Mouse (Mus musculus): ENCODE measurements around the gene Dapl1.

The Dapl1 gene

GRCm38 (mm10) chr2:59471051-59471948, 13.2 kb upstream of the Dapl1 start:
- no peak for DNase-seq (ENCODE audit: low spot score in 2 of 2)

GRCm38 (mm10) chr2:59474336-59474735, 10.1 kb upstream of the Dapl1 start:
- no peak for DNase-seq (ENCODE audit: low spot score in 2 of 2)

DNA sequence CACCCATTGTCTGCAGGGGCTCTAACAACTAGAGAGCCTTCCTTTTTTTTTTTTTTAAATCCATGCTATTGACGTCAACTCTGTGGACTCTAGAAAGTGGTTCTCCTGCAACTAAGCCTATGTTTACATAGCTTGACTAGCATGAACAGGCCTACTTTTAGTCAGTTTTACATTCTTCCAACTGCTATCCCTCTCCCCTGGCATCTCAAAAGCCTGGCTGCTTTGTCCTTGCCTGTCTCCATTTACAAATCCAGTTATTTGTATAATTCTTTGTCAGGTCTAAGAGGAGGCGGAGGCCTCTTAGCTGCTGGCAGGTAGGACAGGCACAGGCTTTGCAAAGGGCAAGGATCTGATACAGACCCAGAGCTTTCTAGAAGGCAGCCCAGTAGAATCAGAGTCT, 627 bp downstream of the Dapl1 start:
- no peak for DNase-seq (ENCODE audit: low spot score in 2 of 2)

DNA sequence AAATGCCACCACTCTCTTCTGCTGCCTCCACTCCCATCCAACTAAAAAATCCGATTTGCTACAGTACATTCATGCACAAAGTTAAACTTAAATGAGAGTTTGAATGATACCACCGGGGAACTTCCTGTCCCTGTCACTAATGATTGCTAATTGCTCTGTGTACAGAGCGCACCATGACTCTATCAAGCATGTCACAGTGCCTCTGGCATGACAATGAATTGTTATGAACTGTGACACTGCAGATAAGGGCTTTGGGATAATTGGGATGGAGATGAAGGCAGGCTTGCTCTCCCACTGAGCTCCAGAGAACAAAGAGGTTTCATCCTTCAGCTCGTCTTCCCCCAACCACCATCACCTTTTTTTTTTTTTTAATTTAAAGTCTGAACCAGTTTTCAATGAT, 1.2 kb downstream of the Dapl1 start:
- no peak for DNase-seq (ENCODE audit: low spot score in 2 of 2)

DNA sequence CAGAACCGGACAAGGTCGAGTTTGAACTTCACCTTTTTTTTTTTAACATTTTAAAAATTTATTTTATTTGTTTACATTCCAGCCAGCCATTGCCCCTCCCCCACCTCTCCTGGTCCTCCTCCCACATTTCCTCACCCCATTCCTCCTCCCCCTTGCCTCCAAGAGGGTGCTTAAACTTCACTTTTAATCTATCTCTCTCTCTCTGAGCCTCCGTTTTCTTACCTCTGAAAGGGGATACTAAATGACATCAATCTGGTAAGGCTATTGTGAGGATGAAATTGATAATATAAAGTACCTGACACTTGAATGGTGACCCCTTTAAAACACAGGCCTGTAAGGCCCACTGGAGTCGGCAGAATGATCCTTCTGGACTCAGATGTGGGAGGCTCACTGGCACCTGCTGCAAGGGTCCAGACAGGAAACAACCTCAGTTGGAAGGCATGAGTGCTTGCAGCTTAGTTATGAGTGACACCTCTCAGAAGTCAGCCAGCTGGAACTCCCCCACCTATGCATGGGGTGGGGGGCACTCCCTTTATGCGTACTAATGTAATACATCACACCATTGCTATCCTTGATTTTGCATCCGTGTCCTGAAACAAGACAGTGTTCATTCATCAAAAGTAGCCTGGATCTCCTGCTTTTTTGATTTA, 1.9 kb downstream of the Dapl1 start:
- no peak for DNase-seq (ENCODE audit: low spot score in 2 of 2)

GRCm38 (mm10) chr2:59488235-59488634, 3.8 kb downstream of the Dapl1 start:
- DNase-seq (ENCODE audit: low spot score in 2 of 2) = no peak

DNA sequence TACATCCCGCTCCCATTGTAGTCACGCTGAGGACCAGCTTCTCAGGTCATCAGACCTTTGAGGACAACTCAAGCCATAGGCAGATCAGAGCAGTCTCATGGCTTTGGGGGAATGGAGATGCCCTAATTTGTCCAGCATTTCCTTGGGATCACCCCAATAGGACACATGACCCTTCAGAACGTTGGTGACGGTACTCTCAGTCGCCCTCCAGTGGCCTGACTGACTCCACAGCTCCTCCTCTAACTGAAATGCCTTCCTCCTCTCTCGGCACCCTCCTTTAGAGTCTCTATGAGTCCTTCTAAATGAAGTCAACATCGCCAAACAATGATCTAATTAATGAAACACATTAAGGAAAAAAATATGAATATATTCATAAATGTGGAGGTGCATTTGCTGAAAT, 5.9 kb downstream of the Dapl1 start:
- DNase-seq (ENCODE audit: low spot score in 2 of 2) = no peak

- no peak for DNase-seq (ENCODE audit: low spot score in 2 of 2)
Measured at GRCm38 (mm10) chr2:59493445-59494085, 9.1 kb downstream of the Dapl1 start.

- no peak for DNase-seq (ENCODE audit: low spot score in 2 of 2)
Measured at GRCm38 (mm10) chr2:59499146-59499545, 14.7 kb downstream of the Dapl1 start.

DNA sequence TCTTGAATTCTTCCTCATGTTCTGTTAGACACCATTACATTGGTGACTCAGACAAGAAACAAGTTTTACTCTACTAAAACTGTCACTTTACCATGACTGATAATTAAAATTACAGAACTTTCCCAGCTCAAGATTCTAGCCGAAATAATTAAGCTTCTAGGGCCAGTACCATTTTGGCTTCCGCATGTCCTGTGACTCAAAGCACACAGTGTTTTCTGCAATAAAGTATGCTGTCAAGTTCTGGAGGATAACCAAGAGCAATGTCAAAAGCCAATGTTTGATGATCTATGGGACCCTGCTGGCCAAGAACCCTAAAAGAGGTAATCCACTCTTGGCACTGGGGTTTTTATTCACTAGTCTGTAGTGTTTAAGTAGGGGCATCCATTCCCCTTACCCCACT, 15.3 kb downstream of the Dapl1 start:
- DNase-seq (ENCODE audit: low spot score in 2 of 2) = no peak

GRCm38 (mm10) chr2:59509061-59509460, 24.6 kb downstream of the Dapl1 start:
- DNase-seq (ENCODE audit: low spot score in 2 of 2) = no peak

DNA sequence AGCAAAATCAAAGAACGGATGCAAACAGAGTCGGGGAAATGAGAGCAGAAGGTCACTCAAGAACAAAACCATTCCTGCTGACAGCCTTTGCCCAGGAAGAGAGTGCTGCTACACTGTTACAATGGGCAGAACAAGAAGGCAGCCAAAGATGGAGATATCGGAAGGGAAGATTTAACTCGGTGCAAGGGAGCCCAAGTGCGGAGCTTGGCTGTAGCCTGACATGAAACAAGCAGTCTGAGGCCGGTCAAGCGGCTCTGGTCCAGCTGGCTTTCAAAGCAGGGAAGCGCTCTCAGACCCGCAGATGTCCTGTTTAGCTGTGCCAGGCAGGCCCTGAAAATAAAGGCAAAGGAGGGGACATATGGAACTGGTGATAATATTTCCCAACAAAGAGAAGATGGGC, 26.0 kb downstream of the Dapl1 start:
- DNase-seq (ENCODE audit: low spot score in 2 of 2) = no peak

GRCm38 (mm10) chr2:59510882-59511281, 26.4 kb downstream of the Dapl1 start:
- DNase-seq (ENCODE audit: low spot score in 2 of 2) = no peak

DNA sequence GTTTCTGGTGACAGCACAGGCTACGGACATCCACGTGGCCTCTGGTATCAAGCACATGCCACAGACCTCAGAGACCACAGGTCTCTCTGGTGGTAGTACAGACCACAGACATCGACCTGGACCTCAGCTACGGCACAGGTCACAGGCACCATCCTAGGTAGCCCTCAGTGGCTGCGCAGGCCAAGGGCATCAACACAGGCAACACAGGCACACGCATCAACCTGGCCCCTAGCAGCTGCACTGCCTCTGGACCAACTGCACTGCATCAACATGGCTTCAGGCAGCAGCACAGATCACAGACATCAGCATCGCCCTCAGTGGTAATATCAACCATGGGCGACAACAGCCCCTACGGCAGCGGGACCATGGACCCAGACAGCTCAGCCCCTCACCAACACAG, 36.2 kb downstream of the Dapl1 start:
- DNase-seq (ENCODE audit: low spot score in 2 of 2) = no peak

DNA sequence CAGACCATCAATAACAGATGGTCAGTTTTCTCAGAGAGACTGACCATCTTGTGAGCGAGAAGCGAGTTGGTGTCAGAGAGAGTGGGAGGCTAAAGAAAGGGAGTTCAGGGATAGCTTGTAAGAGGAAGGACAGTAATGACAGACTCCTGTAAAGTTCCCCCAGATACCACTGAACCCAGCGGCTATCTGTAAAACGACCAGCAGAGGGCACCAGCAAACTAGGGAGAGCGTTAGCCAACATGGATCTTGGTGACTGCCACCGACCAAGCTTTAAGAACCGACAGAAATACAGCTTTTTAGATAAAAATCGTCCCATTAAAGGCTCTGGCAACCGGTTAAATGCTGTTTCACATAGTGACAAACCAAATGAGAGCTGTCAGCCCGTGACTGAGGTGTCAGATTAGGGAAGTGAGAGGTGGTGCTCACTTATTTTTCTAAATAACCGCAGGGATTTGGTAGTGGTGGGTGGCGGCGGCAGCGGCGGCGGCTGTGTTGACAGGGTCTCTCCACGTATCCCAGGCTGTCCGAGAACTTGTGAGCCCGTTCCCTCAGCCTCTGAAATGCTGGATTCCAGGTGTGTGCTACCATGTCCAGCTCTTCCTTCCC, 37.7 kb downstream of the Dapl1 start:
- DNase-seq (ENCODE audit: low spot score in 2 of 2) = peak; percentile 45 to 69

DNA sequence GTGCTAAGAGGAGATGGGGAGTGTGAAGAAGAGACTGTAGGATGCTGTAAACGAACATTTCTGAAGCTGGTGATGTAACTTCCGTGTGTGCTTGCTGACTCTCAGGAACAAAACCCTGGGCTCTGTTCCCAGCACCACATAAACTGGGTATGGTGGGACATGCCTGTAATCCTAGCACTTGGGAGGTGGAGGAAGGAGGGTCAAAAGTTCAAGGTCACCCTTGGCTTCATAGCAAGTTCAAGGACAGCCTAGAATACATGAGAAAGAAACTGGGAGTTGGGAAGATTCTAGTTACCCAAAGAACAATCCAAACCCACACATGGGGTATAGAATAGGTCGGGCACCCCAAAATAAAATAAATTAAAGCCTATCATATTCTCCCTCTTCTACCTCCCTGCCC, 39.1 kb downstream of the Dapl1 start:
- DNase-seq (ENCODE audit: low spot score in 2 of 2) = no peak

GRCm38 (mm10) chr2:59526893-59527292, 42.4 kb downstream of the Dapl1 start:
- DNase-seq (ENCODE audit: low spot score in 2 of 2) = peak in 1 of 2 experiments; percentile 19

- DNase-seq (ENCODE audit: low spot score in 2 of 2) = no peak
Measured at GRCm38 (mm10) chr2:59529574-59530080, 45.2 kb downstream of the Dapl1 start.

GRCm38 (mm10) chr2:59530811-59531210, 46.4 kb downstream of the Dapl1 start:
- no peak for DNase-seq (ENCODE audit: low spot score in 2 of 2)

- no peak for DNase-seq (ENCODE audit: low spot score in 2 of 2)
Measured at GRCm38 (mm10) chr2:59532999-59533398, 48.5 kb downstream of the Dapl1 start.

GRCm38 (mm10) chr2:59533504-59533903, 49.1 kb downstream of the Dapl1 start:
- DNase-seq (ENCODE audit: low spot score in 2 of 2) = no peak

Data from urinary bladder, postnatal 36 days (tissue).